26 mouse cellular contexts compared by ENCODE assay signal in the genomic region with DNA sequence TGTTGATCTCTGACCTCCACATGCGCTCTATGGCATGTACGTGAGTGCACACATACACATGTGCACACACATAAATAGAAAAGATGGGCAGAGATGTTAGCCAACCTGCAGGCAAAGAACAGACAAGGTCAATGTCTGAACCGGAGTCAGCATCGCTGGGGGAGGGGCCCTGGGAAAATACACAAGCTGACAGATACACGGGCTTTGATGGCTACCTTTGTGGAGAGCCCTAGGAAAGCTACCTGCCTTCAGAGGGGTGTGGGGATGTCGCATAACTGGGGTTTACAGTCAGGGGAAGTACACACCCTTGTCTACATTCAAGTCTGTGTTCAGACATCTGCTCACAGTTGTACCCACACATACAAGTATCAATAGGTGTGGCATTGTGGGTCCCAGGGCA. TPM values are rescaled to one million over a fixed set of nuclear protein-coding genes. Genes with fewer than 3 reads are reported as not detected.
DNase-seq lines count a peak whose midpoint lies in the region; ATAC-seq and TF ChIP-seq lines count a peak whose summit lies in the region.
"Had no signal": no experiment of that assay in that cellular context is flagged by ENCODE, and none has a peak within 500 bp of the region (broad histone marks: within the 10 kb centered on the region; RNA-seq: fewer than 3 reads in every experiment).

No protein-coding gene starts in this region.

- H3K36me3 ChIP-seq in liver, postnatal 0 days (replicated peaks; ENCODE audit: insufficient read depth, low read length) = peaks cover 10% of the 10 kb centered on the region

- peaks cover 26% of the 10 kb centered on the region for H3K4me1 ChIP-seq in liver, postnatal 0 days (ENCODE audit: insufficient read depth)

- TF ChIP-seq EP300 in liver, postnatal 0 days (IDR thresholded peaks at IDR 0.05; ENCODE audit: low read depth) = no peak

- no peaks in the 10 kb centered on the region for H3K27me3 ChIP-seq in liver, postnatal 0 days (ENCODE audit: insufficient read depth, low read length)
- H3K27me3 ChIP-seq: CH12.LX; forebrain, embryonic 13.5 days; heart, embryonic 12.5 days; heart, embryonic 15.5 days; hindbrain, embryonic 13.5 days; Patski had no signal

- peak; percentile 13; the same call in 1 of the 2 replicates for ATAC-seq in liver, postnatal 0 days
- ATAC-seq: forebrain, embryonic 13.5 days; forebrain, embryonic 16.5 days; hindbrain, embryonic 16.5 days; Patski had no signal

- no peak for DNase-seq in liver, postnatal 0 days
- DNase-seq in liver = no peak
- DNase-seq in thymus, postnatal 4 days = peak; percentile 30
- DNase-seq in thymus, adult 18-20 months = no peak
- DNase-seq in induced T-regulatory cell, adult 2 months (ENCODE audit: low read depth) = peak; percentile 43
- no peak for DNase-seq in left cerebral cortex, postnatal 14 days (ENCODE audit: low spot score in 2 of 2)
- DNase-seq: adrenal gland, postnatal 10 days; adrenal gland, postnatal 36 days; cerebellum, adult 18-20 months; cerebellum, adult 9-10 months; cerebellum, postnatal 14 days; gastrocnemius, postnatal 10 days; gastrocnemius, postnatal 36 days; heart, postnatal 10 days; heart, postnatal 36 days had no signal

- no peak overlapping the region for H3K4me3 ChIP-seq in liver, postnatal 0 days (ENCODE audit: low read depth, low read length)
- H3K4me3 ChIP-seq: forebrain, embryonic 10.5 days; forebrain, embryonic 13.5 days; heart, embryonic 12.5 days; heart, embryonic 15.5 days; hindbrain, embryonic 10.5 days; hindbrain, embryonic 13.5 days had no signal

- H3K9me3 ChIP-seq in liver, postnatal 0 days (ENCODE audit: low read length) = no peaks in the 10 kb centered on the region
- H3K9me3 ChIP-seq: forebrain, embryonic 10.5 days; forebrain, embryonic 13.5 days; G1E; heart, embryonic 12.5 days; heart, embryonic 15.5 days; hindbrain, embryonic 10.5 days; hindbrain, embryonic 13.5 days had no signal

- no peak overlapping the region for H3K4me2 ChIP-seq in liver, postnatal 0 days (ENCODE audit: low read depth, low read length)
- H3K4me2 ChIP-seq: forebrain, embryonic 13.5 days; heart, embryonic 12.5 days; heart, embryonic 15.5 days; hindbrain, embryonic 13.5 days had no signal

- WGBS in liver, postnatal 0 days (ENCODE audit: insufficient replicate concordance) = 73% methylated on average over 6 of the region's 6 CpGs

- intact Hi-C loops in left cerebral cortex, postnatal 14 days (cut with DNase I) = no loop called here

- TF ChIP-seq CTCF in liver, postnatal 0 days (IDR thresholded peaks at IDR 0.05; ENCODE audit: low read depth) = no peak

- no peak overlapping the region for H3K27ac ChIP-seq in liver, postnatal 0 days (ENCODE audit: low read depth)
- H3K27ac ChIP-seq: forebrain, embryonic 10.5 days; forebrain, embryonic 13.5 days; heart, embryonic 15.5 days; hindbrain, embryonic 10.5 days had no signal

- no peak overlapping the region for H3K9ac ChIP-seq in liver, postnatal 0 days (replicated peaks)
- H3K9ac ChIP-seq: forebrain, embryonic 13.5 days; heart, embryonic 12.5 days; heart, embryonic 15.5 days had no signal

RNA-seq across cellular contexts. Expression of a gene that starts 10.3 kb away (rescaled TPM):
- 5.2 and 6.5 TPM in 2 replicates for polyA plus RNA-seq in liver, postnatal 0 days (2015; fragmentation: Nextera tagmentation; extraction: Ambion mirVana)
- 100 to 1,000 TPM; 342 to 349 TPM for total RNA-seq in left cerebral cortex, postnatal 14 days (2021)

RNA-seq across cellular contexts. Expression of a gene that starts 31.4 kb away (rescaled TPM):
- polyA plus RNA-seq in liver, postnatal 0 days (2015; fragmentation: Nextera tagmentation; extraction: Ambion mirVana) = 5.0 and 5.9 TPM in 2 replicates
- total RNA-seq in left cerebral cortex, postnatal 14 days (2021) = 10 to 100 TPM; 18.8 to 28.4 TPM
- total RNA-seq: CH12.LX had no signal

Comparison
In these comparisons a context has a peak if more than half of its experiments do, and no peak if none do; other contexts are left out.
1. DNase-seq: peak in thymus, postnatal 4 days (single experiment) and induced T-regulatory cell, adult 2 months (single experiment); none in liver, postnatal 0 days (single experiment), liver (single experiment), thymus, adult 18-20 months (0 of 2) and left cerebral cortex, postnatal 14 days (0 of 2).